Mouse (Mus musculus) adrenal gland, adult (tissue): ENCODE measurements around the gene Gm20388.

Source experiments
- DNase-seq, 2 experiments: peaks; one replicate each; pipeline ENCODE4 v3.0.0; 2022 to 2023; ENCODE audit warnings: low spot score in 1 of 2; ENCODE audit not compliant: inconsistent age in 2 of 2

Gene Gm20388

DNA sequence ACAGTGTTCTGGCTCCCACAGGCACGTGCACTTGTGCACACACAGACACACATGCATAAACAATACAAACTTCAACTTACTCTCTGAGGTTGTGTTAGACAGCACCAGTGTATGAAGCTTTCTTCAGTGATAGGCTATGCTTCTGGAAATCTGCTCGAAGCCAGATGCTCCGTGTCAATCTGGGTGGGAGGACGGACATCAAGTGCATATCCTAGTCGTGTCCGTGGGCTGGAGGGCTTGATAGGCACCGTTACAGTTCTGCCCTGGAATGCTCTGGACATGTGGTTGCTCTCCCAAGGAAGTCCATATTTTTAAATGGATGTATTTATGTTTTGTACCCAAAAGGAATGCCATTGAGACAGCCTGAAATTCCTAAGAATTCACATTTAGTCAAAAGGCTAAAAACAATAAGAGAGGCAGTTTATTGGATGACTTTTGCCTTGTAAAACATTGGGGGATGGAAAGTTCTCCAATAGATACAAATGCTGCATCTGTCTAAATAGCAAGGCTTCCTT lies 2178.6 kb downstream of the Gm20388 start:
- DNase-seq: no peak

GRCm38 (mm10) chr8:122092476-122092875 lies 2181.8 kb downstream of the Gm20388 start:
- DNase-seq: no peak

GRCm38 (mm10) chr8:122098766-122099165 lies 2188.1 kb downstream of the Gm20388 start:
- DNase-seq: no peak

- no peak for DNase-seq
Observed at GRCm38 (mm10) chr8:122099711-122100220, 2189.1 kb downstream of the Gm20388 start.

DNA sequence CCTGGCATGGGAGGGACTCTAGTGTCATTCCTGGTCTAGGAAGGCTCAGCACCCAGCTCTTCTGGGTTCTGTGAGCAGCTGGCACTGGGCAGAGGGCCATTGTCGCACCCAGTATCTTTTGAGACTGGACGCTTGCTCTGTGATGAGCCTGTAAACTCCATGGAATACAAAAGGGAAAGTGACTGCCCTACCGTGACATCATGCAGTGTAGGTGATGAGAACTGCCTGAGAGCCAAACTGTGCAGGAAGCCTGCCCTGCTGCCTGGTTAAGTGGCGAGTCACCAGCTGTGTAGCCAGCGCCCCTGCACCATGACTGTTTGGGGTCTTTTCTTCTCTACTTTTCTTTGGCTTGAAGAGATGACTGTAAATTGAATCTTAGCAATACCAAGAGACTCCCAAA lies 2191.2 kb downstream of the Gm20388 start:
- DNase-seq: no peak

DNA sequence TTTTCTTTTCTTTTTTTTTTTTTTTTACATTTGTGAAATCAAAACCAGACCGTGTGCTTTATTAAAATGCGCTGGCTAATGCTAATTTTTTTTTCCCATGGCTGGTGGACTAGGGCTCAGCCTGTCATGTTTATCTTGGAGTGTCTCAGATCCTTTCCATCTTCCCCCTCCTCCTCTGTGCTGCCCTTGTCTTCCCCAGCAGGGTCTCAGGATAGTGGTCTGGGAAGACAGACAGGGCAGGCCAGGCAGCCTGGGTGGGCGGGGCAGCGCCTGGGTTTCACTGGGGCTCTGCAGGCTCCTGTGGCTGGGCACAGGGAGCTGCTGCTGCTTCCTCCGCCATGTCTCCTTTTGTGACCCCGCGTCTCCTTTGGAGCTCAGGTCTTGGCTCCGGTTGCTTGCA lies 2191.6 kb downstream of the Gm20388 start:
- no peak for DNase-seq

DNA sequence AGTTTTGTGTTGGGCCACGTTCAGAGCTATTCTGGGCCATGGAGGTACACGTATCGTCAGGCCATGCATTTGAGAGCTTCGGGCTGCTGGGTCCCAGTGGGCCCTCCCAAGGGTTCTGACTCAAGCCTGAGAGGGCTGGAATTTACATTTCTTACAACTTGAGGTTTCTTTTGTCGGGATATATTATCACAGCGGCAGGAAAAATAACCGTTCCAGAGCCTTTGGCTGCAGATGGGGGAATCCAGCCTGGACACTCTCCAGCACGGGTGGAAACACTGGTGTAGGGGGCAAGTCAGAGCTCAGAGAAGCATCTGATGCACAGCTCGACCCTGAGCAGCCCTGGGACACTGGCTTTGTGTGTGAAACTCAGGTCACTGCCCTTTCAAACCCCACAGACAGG lies 2192.6 kb downstream of the Gm20388 start:
- no peak for DNase-seq

DNA sequence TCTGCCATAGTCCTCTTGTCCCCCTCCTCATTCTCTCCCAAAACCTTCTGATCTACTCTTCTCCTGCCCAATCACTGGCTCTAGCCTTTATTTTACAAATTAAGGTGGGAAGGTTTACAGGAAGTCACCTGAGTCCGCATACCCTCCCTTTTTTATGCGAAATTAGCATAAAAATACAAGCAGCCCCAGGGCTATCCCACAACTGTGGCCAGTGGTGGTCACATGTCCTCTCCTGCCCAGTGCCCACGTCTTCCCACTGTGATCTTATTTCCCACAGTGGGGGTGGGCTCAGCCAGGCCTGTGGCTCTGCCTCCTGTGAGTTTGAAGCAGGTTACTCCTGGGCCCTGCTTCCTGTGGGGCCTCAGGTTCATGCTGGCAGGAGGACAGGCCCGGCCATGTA lies 2194.0 kb downstream of the Gm20388 start:
- DNase-seq: no peak

- DNase-seq: peak; percentile 55 to 87
Observed at GRCm38 (mm10) chr8:122106270-122106669, 2195.6 kb downstream of the Gm20388 start.

- peak; percentile 28 to 64 for DNase-seq
Observed at GRCm38 (mm10) chr8:122110240-122110866, 2199.7 kb downstream of the Gm20388 start.

DNA sequence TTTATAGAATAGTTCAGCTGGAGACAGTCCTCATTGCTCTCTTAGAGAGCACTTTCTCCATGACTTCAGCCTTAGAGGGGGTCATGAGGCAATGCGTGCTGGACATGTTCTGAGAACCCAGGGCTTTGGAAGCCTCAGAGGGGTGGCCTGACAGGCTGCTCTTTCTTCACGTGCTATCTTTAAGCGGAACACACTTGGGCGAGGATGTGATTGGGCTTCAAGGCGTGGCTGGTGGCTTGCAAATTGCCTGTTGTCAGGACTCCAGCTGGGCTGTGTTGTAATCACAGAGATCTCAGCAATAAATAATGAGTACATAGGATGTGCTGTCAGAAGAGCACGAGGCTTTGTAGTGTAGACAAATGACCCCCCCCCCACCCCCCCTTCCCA lies 2200.2 kb downstream of the Gm20388 start:
- peak; percentile 26 to 61 for DNase-seq

DNA sequence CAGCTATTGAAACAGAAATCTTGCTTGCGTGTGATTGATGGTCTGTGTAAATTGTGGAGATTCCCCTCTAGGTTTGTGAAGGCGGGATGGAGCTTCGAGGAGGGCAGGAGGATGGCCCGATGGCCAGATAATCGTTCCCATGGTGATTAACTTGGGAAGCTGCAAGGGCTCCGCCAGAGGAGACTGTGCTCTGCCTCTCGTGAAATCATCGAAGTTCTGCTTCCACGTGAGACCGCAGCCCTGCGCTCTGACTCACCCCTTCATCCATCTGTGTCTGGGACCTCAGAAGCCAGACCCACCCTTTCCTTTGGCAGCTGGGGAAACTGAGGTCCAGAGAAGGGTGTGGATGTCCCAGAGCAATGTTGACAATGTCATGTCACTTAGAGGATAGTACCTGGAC lies 2201.1 kb downstream of the Gm20388 start:
- DNase-seq: peak; percentile 37 to 58

DNA sequence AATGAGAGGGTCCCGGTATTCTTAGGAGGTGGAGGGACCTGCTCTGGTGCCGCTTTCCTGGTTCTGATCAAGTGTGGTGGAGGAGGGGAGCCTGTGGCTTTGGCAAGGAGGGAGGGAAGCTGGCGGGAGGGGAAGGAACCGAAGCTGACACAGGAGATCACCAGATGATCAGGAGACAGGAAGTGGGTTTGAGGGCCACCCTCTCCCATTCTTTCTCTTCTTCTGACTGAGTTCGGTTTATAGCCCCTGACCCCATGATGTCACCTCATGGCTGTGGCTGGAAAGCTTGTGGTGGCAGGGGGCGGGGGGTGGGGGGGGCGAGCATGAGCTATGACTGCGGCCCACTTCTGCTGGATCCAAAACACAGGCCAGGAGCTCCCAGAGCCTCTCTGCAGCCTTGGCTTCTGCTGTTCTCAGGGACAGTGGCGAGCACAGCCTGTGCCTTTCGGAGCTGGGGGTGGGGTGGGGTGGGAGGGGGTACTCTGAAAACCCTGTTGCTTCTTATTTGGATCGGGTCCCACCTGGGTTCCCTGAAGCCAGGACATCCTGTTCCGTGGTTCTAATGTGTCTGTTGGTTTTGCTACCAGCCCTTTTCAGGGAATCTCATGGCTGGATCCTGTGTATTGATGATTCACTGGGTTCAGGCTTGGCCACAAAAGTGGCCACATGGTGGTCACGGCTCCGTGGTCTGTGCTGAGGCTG lies 2201.8 kb downstream of the Gm20388 start:
- peak; percentile 45 to 59 for DNase-seq

GRCm38 (mm10) chr8:122114890-122115289 lies 2204.2 kb downstream of the Gm20388 start:
- DNase-seq: no peak

- DNase-seq: no peak
Observed at GRCm38 (mm10) chr8:122116716-122117357, 2206.2 kb downstream of the Gm20388 start.

DNA sequence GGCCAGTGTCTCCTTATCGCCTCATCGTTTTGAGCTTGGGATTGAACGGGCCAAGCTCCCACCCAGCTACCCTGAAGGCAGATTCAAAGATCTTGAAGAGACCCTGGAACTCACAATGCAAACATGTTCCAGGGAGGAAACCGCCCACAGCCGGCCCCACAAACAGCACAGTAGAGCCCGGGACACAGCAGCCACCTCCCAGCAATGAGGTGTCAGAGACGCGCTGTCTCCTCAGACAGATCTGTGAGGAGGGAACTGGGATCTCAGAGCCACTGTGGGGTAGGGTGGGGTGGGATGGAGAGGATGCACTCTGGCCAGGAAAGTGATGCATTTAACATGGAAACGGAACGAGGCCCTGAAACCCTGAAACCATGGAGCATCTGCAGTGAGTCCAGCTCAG lies 2207.5 kb downstream of the Gm20388 start:
- DNase-seq: no peak

- no peak for DNase-seq
Observed at GRCm38 (mm10) chr8:122118536-122118935, 2207.9 kb downstream of the Gm20388 start.

DNA sequence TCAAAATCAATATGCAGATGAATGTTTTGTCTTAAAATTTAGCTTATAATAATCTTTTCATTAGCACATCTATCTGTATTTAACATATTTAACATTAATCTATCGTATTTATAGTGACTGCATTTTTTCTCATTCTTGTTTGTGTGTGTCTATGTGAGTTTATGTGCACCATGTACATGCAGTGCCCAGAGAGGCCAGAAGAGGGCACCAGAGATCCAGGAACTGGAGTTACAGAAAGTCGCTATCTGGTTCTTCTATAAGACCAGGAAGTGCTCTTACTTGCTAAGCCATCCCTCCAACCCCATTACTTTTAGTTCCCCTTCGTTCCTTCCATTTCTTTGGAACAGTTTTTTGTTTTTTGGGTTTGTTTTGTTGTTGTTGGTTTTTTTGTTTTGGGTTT lies 2213.7 kb downstream of the Gm20388 start:
- DNase-seq: no peak

DNA sequence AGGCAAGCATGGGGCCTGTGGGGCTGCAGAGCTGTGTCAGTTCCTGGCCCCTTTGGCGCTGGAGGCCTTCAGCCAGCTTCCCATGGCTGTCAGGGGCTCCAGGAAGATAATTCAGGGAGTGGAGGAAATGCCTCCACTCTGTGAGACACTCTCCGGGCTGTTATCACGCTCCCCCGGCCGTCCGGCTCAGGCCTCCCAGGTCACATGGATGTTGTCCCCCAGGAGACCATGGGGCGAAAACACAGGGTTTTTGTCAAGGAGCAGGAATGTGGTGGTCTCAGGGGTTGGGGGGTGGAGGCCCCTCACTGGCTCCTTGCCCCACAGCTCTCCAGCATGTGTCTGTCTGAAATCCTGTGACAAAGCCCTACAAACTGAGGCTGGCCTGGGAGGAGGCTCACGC lies 2216.0 kb downstream of the Gm20388 start:
- DNase-seq: no peak

- DNase-seq: peak; percentile 72 to 90
Observed at GRCm38 (mm10) chr8:122134121-122134529, 2223.5 kb downstream of the Gm20388 start.

- DNase-seq: no peak
Observed at GRCm38 (mm10) chr8:122135494-122135893, 2224.9 kb downstream of the Gm20388 start.

DNA sequence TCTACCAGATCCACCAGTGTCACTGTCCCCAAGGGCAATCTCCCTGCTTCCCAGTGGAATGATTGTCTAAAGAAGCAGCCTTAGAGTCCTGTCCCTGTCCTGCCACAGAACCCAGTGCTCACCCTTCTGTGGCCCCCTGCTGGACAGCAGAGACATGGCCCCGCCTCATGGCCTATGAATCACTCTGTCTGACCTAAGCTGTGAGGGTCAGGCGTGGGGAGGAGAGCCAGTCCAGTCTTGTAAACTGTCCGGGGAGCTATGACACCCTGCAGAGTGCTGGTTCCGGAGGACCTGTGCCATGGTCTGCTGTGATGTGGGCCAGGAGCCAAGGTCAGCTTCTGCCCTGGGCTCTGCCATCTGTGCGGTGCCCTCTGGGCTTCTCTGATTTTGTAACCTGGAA lies 2229.1 kb downstream of the Gm20388 start:
- peak; percentile 93 to 97 for DNase-seq
